Mouse (Mus musculus) lung, postnatal 25 days (tissue): ENCODE results near the gene Tmem54.

ENCODE experiments used
- DNase-seq: peaks from one replicate; pipeline ENCODE4 v3.0.0; 2022; ENCODE audit warnings: low spot score

The Tmem54 gene

GRCm38 (mm10) chr4:129130149-129130548, 24.8 kb downstream of the Tmem54 start:
- no peak for DNase-seq

- peak; percentile 41 for DNase-seq
These were observed 25.5 kb downstream of the Tmem54 start for GRCm38 (mm10) chr4:129130755-129131303.

GRCm38 (mm10) chr4:129134799-129135585, 29.6 kb downstream of the Tmem54 start:
- peak; percentile 62 for DNase-seq

- DNase-seq = no peak
These were observed 30.3 kb downstream of the Tmem54 start for GRCm38 (mm10) chr4:129135637-129136036.

- DNase-seq = no peak
These were observed 30.8 kb downstream of the Tmem54 start for GRCm38 (mm10) chr4:129136189-129136578.

GRCm38 (mm10) chr4:129136579-129137391, 31.4 kb downstream of the Tmem54 start, which contains the start of gene Fndc5:
TSS of gene Fndc5 (plus strand) at chr4:129136999.
- DNase-seq = no peak

GRCm38 (mm10) chr4:129137392-129138321, 32.3 kb downstream of the Tmem54 start:
- no peak for DNase-seq

GRCm38 (mm10) chr4:129139642-129140041, 34.3 kb downstream of the Tmem54 start:
- DNase-seq = no peak

- no peak for DNase-seq
These were observed 35.5 kb downstream of the Tmem54 start for GRCm38 (mm10) chr4:129140808-129141207.

- no peak for DNase-seq
These were observed 36.5 kb downstream of the Tmem54 start for GRCm38 (mm10) chr4:129141560-129142438.

- no peak for DNase-seq
These were observed 37.2 kb downstream of the Tmem54 start for GRCm38 (mm10) chr4:129142439-129143045.

- DNase-seq = no peak
These were observed 38.2 kb downstream of the Tmem54 start for GRCm38 (mm10) chr4:129143509-129143908.

GRCm38 (mm10) chr4:129144401-129145367, 39.3 kb downstream of the Tmem54 start:
- no peak for DNase-seq

- DNase-seq = no peak
These were observed 40.1 kb downstream of the Tmem54 start for GRCm38 (mm10) chr4:129145411-129145810.

GRCm38 (mm10) chr4:129145943-129146342, 40.6 kb downstream of the Tmem54 start:
- DNase-seq = no peak

GRCm38 (mm10) chr4:129146392-129146791, 41.0 kb downstream of the Tmem54 start:
- DNase-seq = no peak

- no peak for DNase-seq
These were observed 42.3 kb downstream of the Tmem54 start for GRCm38 (mm10) chr4:129147552-129148103.

GRCm38 (mm10) chr4:129149321-129149720, 44.0 kb downstream of the Tmem54 start:
- no peak for DNase-seq
